Mouse (Mus musculus) thymus, adult 2 months (tissue): ENCODE results near the gene Arhgap17. TPM values are rescaled to one million over a fixed set of nuclear protein-coding genes. Genes with fewer than 3 reads are reported as not detected.

Experiments used
- DNase-seq: peaks from one replicate; pipeline ENCODE4 v3.0.0; 2021
- H3K27ac ChIP-seq: fragments of 200-500 bp; 2 replicates; pipeline ENCODE4 v1.5.1; 2012; ENCODE audit warnings: low read length, control low read depth; ENCODE audit not compliant: control insufficient read depth, insufficient read depth
- H3K27me3 ChIP-seq: fragments of 200-500 bp; 2 replicates; pipeline ENCODE4 v1.6.1; 2012; ENCODE audit warnings: mild to moderate bottlenecking, low read length, moderate library complexity, mixed read lengths; ENCODE audit not compliant: control insufficient read depth, insufficient read depth
- H3K36me3 ChIP-seq: fragments of 200-500 bp; 2 replicates; pipeline ENCODE4 v1.6.1; 2012; ENCODE audit warnings: mild to moderate bottlenecking, low read length, moderate library complexity; ENCODE audit not compliant: control insufficient read depth, insufficient read depth
- H3K4me1 ChIP-seq: fragments of 200-500 bp; replicated peaks from 2 replicates; pipeline ENCODE4 v1.6.1; 2012; ENCODE audit warnings: low read length; ENCODE audit not compliant: control insufficient read depth, insufficient read depth
- H3K4me3 ChIP-seq: fragments of 200-500 bp; 2 replicates; pipeline ENCODE4 v1.5.1; 2012; ENCODE audit warnings: mild to moderate bottlenecking, low read length, control low read depth, moderate library complexity; ENCODE audit not compliant: control insufficient read depth, insufficient read depth
- CTCF ChIP-seq: fragments of 200-500 bp; IDR thresholded peaks from 2 replicates; pipeline ENCODE4 v1.5.1; 2012; ENCODE audit warnings: mild to moderate bottlenecking, control low read depth, low read length, moderate library complexity, borderline replicate concordance; ENCODE audit not compliant: control insufficient read depth, poor library complexity, insufficient read depth; ENCODE audit errors: extremely low read depth
- POLR2A ChIP-seq: fragments of 200-500 bp; IDR thresholded peaks from 2 replicates; pipeline ENCODE4 v1.6.1; 2012; ENCODE audit warnings: mild to moderate bottlenecking, low read length, control low read depth, moderate library complexity; ENCODE audit not compliant: control insufficient read depth, poor library complexity, insufficient read depth; ENCODE audit errors: extremely low read depth
- WGBS: fragments of 180-500 bp; shearing (Covaris S2); methylation state at CpG from one replicate; pipeline ENCODE4 v1.1.7; 2018; 5-methylcytosine and 5-hydroxymethylcytosine counted together
- polyA plus RNA-seq: library from polyadenylated mRNA; depleted of rRNA; stranded (reverse); fragments of >200 nt; gene quantifications from 2 replicates; pipeline ENCODE4 v1.2.3, GENCODE M21; 2012

Gene Arhgap17
- polyA plus RNA-seq, 1 experiment: 32.2 TPM

GRCm38 (mm10) chr7:123356158-123356557, 13.6 kb downstream of the Arhgap17 start:
- H3K4me1 ChIP-seq: peaks cover 19% of the 10 kb centered on the region
- H3K36me3 ChIP-seq: no peaks in the 10 kb centered on the region
- DNase-seq: no peak
- H3K4me3 ChIP-seq: no peak overlapping the region
- H3K27me3 ChIP-seq: no peaks in the 10 kb centered on the region
- H3K27ac ChIP-seq: no peak overlapping the region
- 55% methylated on average over 3 of the region's 3 CpGs for WGBS
- TF ChIP-seq CTCF (no peak), POLR2A (no peak)

- peaks cover 19% of the 10 kb centered on the region for H3K4me1 ChIP-seq
- no peak overlapping the region for H3K27ac ChIP-seq
- H3K4me3 ChIP-seq: no peak overlapping the region
- H3K27me3 ChIP-seq: no peaks in the 10 kb centered on the region
- DNase-seq: no peak
- 6% methylated on average over 2 of the region's 2 CpGs for WGBS
- H3K36me3 ChIP-seq: no peaks in the 10 kb centered on the region
- no peak for TF ChIP-seq CTCF
- no peak for TF ChIP-seq POLR2A
Observed at GRCm38 (mm10) chr7:123354851-123355250, 14.9 kb downstream of the Arhgap17 start.

- peaks cover 19% of the 10 kb centered on the region for H3K4me1 ChIP-seq
- WGBS: 46% methylated on average over 5 of the region's 5 CpGs
- no peak for TF ChIP-seq CTCF
- TF ChIP-seq POLR2A: no peak
Observed at GRCm38 (mm10) chr7:123354392-123354791, 15.3 kb downstream of the Arhgap17 start.

GRCm38 (mm10) chr7:123353879-123354278, 15.8 kb downstream of the Arhgap17 start:
- no peak overlapping the region for H3K4me3 ChIP-seq
- peaks cover 19% of the 10 kb centered on the region for H3K4me1 ChIP-seq

More at GRCm38 (mm10) chr7:123354392-123354791, 15.3 kb downstream of the Arhgap17 start:
- no peaks in the 10 kb centered on the region for H3K27me3 ChIP-seq
- no peak overlapping the region for H3K4me3 ChIP-seq
- no peak overlapping the region for H3K27ac ChIP-seq
- no peak for DNase-seq
- H3K36me3 ChIP-seq: no peaks in the 10 kb centered on the region

GRCm38 (mm10) chr7:123353081-123353480, 16.6 kb downstream of the Arhgap17 start:
- WGBS: 91% methylated on average over 4 of the region's 4 CpGs
- Histone ChIP-seq H3K36me3 (no peaks in the 10 kb centered on the region), H3K4me1 (peaks cover 19% of the 10 kb centered on the region), H3K27me3 (no peaks in the 10 kb centered on the region), H3K4me3 (no peak overlapping the region), H3K27ac (no peak overlapping the region)
- TF ChIP-seq CTCF (no peak), POLR2A (no peak)
- DNase-seq: no peak

More at GRCm38 (mm10) chr7:123353879-123354278, 15.8 kb downstream of the Arhgap17 start:
- Histone ChIP-seq H3K27ac (no peak overlapping the region), H3K27me3 (no peaks in the 10 kb centered on the region), H3K36me3 (no peaks in the 10 kb centered on the region)
- TF ChIP-seq CTCF: no peak
- no peak for TF ChIP-seq POLR2A
- no peak for DNase-seq
- 54% methylated on average over 5 of the region's 5 CpGs for WGBS

DNA sequence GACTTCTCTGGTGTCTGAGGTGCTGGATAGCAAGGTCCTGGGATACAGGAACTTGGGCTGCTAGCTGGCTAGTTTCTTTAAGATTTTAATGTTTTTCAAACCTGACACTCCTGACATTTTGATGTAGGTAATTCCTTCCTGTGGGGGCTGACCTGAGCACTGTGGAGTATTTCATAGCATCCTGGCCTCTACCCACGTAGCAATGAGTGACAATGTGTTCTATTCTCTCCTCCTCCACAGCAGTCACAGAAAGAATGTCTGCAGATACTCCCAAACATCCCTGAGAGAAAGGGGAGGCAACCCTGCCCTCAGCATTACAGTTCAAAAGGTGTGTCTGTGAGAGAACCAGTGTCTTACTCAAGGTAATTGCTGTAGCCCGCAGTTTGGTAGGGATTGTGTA, 19.5 kb downstream of the Arhgap17 start:
- no peak for TF ChIP-seq POLR2A
- TF ChIP-seq CTCF: no peak
- Histone ChIP-seq H3K4me1 (peaks cover 9% of the 10 kb centered on the region), H3K36me3 (no peaks in the 10 kb centered on the region), H3K27ac (no peak overlapping the region), H3K27me3 (no peaks in the 10 kb centered on the region), H3K4me3 (no peak overlapping the region)
- 91% methylated on average over 2 of the region's 2 CpGs for WGBS
- DNase-seq: no peak

GRCm38 (mm10) chr7:123349813-123350212, 19.9 kb downstream of the Arhgap17 start:
- no peaks in the 10 kb centered on the region for H3K36me3 ChIP-seq
- H3K4me3 ChIP-seq: no peak overlapping the region
- H3K4me1 ChIP-seq: peaks cover 9% of the 10 kb centered on the region
- WGBS: 97% methylated on average over 11 of the region's 11 CpGs
- no peak overlapping the region for H3K27ac ChIP-seq
- no peaks in the 10 kb centered on the region for H3K27me3 ChIP-seq
- TF ChIP-seq CTCF (no peak), POLR2A (no peak)
- DNase-seq: no peak
